Mouse (Mus musculus): ENCODE results near the gene Ephb2.

GRCm38 (mm10) chr4:136653019-136653418 is 182.8 kb downstream of the Ephb2 start:
- TF ChIP-seq POLR2A (IDR thresholded peaks at IDR 0.05; ENCODE audit: low read depth, low read length) (no peak), CTCF (conservative IDR thresholded peaks at IDR 0.05; ENCODE audit: insufficient read depth, insufficient read length, low read depth, low read length) (no peak)
